Mouse (Mus musculus) MEL-GATA-1-ER (cell line): ENCODE measurements around the gene B3gnt3.
A peak's percentile ranks its signal among the peaks of the same experiment; 100 is the strongest.

Source experiments
- DNase-seq: peaks from one replicate; pipeline ENCODE4 v3.0.0-alpha.2; 2012; ENCODE audit warnings: low read depth; ENCODE audit errors: extremely low read depth

The B3gnt3 gene

GRCm38 (mm10) chr8:71679116-71679515 lies 22.5 kb downstream of the B3gnt3 start:
- DNase-seq = no peak

- no peak for DNase-seq
Observed at GRCm38 (mm10) chr8:71678216-71678615, 23.4 kb downstream of the B3gnt3 start.

- DNase-seq = no peak
Observed at GRCm38 (mm10) chr8:71677555-71677954, 24.0 kb downstream of the B3gnt3 start.

GRCm38 (mm10) chr8:71676803-71677202 lies 24.8 kb downstream of the B3gnt3 start:
- no peak for DNase-seq

- DNase-seq = no peak
Observed at GRCm38 (mm10) chr8:71676020-71676741, 25.4 kb downstream of the B3gnt3 start, which contains the start of gene Jak3. Jak3 (plus strand) TSS chr8:71676296.

- no peak for DNase-seq
Observed at GRCm38 (mm10) chr8:71675456-71676019, 26.1 kb downstream of the B3gnt3 start.

- no peak for DNase-seq
Observed at GRCm38 (mm10) chr8:71674071-71674470, 27.5 kb downstream of the B3gnt3 start.

- no peak for DNase-seq
Observed at GRCm38 (mm10) chr8:71672168-71672735, 29.3 kb downstream of the B3gnt3 start.

GRCm38 (mm10) chr8:71671549-71671965 lies 30.0 kb downstream of the B3gnt3 start, which contains the start of gene Unc13a:
Unc13a (minus strand) TSS chr8:71671757.
- no peak for DNase-seq

- DNase-seq = no peak
Observed at GRCm38 (mm10) chr8:71670621-71671548, 30.7 kb downstream of the B3gnt3 start.

- no peak for DNase-seq
Observed at GRCm38 (mm10) chr8:71670198-71670597, 31.4 kb downstream of the B3gnt3 start.

GRCm38 (mm10) chr8:71668220-71668975 lies 33.2 kb downstream of the B3gnt3 start:
- peak; percentile 59 for DNase-seq

- no peak for DNase-seq
Observed at GRCm38 (mm10) chr8:71667256-71667655, 34.3 kb downstream of the B3gnt3 start.

- no peak for DNase-seq
Observed at GRCm38 (mm10) chr8:71666855-71667254, 34.7 kb downstream of the B3gnt3 start.

GRCm38 (mm10) chr8:71665331-71666130 lies 36.1 kb downstream of the B3gnt3 start:
- peak; percentile 59 for DNase-seq

- peak; percentile 63 for DNase-seq
Observed at GRCm38 (mm10) chr8:71660325-71661120, 41.1 kb downstream of the B3gnt3 start.

- no peak for DNase-seq
Observed at GRCm38 (mm10) chr8:71659751-71660150, 41.8 kb downstream of the B3gnt3 start.

- DNase-seq = no peak
Observed at GRCm38 (mm10) chr8:71658515-71659049, 43.0 kb downstream of the B3gnt3 start.

- DNase-seq = no peak
Observed at GRCm38 (mm10) chr8:71657816-71658215, 43.8 kb downstream of the B3gnt3 start.
